Mouse (Mus musculus): Measurements from ENCODE around the gene Chit1. TPM values are rescaled to one million over a fixed set of nuclear protein-coding genes. Genes with fewer than 3 reads are reported as not detected.

Chit1 gene
- polyA plus RNA-seq, 1 experiment from 2014 or later = 0.15 TPM

DNA sequence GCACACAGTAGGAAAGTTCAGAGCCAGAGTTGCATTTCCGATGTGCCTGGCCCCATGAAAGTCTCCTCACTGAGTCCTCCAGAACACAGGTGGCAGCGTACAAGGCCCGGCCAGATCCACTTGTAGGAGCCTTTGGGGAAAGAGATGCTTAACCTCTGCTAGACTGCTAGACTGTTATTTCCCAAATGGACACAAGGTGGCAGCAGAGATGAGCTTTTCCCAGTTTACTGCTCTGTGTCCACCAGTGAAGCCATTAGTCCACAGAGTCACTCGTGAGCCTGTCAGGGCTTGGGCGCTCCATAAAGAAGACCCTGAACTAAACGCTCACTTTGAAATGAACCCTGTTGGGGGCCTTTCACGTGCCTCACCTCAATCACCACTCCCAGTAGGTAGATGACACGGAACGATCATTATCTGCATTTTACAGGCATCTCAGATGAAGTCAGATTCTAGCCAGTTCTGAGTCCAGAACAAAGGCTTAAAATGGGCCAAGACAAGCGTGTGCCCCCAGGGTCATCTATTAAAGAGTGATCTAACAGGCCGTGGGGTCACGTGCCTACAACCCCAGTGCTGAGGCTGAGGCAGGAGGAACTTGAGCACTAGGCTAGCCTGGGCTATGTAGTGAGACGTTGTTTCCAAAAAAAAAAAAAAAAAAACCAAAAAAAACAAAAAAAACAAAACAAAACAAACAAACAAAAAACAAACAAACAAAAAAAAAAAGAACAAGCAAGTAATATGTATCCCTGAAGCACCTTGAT is 40.8 kb downstream of the Chit1 start:
- ATAC-seq (ENCODE audit: insufficient read depth, low FRiP score, low TSS enrichment) = peak; percentile 78; the same call in 1 of the 2 replicates
- no peaks in the 10 kb centered on the region for H3K4me1 ChIP-seq (ENCODE audit: control insufficient read depth, insufficient read depth, low read length)
- no peak overlapping the region for H3K9ac ChIP-seq (ENCODE audit: low read length)
- peak; percentile 82 for DNase-seq (ENCODE audit: low spot score)
- no peaks in the 10 kb centered on the region for H3K27me3 ChIP-seq (ENCODE audit: control insufficient read depth, insufficient read depth, low read length)
- H3K9me3 ChIP-seq (ENCODE audit: control insufficient read depth, low read length) = no peaks in the 10 kb centered on the region
- no peaks in the 10 kb centered on the region for H3K36me3 ChIP-seq (ENCODE audit: control insufficient read depth, insufficient read depth, low read length)
- no peak overlapping the region for H3K4me2 ChIP-seq (ENCODE audit: low read depth)
- WGBS = 35% methylated on average over 13 of the region's 13 CpGs
- no peak overlapping the region for H3K4me3 ChIP-seq (ENCODE audit: low read depth, low read length)
- H3K27ac ChIP-seq (ENCODE audit: low read depth, low read length) = no peak overlapping the region

DNA sequence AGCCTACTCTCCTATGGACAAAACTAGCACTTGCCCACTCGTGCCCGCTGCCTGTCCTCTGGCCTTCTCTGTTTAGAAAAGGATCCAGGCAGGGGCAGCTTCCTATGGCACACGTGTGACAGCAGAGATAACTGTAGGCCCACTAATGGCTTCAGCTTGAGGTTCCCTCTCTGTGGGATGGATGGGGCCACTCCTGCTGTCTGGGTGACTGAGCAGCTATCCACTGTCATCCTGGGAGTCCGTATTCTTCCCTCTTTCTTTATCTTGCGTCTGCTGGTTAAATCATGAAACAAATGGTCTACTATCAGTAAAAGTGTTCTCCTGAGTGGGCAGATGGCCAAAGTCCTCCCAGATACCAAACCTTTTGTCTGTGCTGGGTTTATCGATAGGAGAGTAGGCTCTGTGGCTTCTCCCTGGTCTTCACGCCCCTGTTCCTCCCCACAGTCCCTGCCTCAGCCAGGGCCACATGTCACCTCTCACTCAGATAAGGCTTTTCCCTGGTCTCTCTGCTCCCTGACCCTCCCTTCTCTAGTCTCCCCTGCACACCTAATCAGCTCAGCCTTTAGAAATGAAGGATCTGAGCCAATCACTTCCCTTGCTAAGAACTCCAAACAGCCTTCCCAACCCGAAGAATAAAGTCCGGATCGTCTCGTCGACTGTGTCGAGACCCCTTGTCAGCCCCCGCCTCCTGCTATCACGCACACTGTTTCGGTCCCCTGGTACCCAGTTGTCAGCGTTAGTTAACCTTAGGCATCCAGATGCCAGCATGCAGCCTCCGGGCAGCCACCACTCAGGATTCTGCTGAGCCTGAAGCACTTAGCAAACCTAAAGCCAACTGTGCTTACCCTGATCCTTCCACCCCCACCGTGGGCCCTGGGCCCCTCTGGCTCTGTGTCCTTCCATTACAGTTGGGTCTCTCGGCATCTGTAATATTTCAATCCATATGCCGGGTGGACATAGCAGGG is 41.9 kb downstream of the Chit1 start:
- no peaks in the 10 kb centered on the region for H3K9me3 ChIP-seq (ENCODE audit: control insufficient read depth, low read length)
- H3K4me1 ChIP-seq (ENCODE audit: control insufficient read depth, insufficient read depth, low read length) = no peaks in the 10 kb centered on the region
- no peak overlapping the region for H3K4me2 ChIP-seq (ENCODE audit: low read depth)
- H3K27ac ChIP-seq (ENCODE audit: low read depth, low read length) = no peak overlapping the region
- H3K27me3 ChIP-seq (ENCODE audit: control insufficient read depth, insufficient read depth, low read length) = no peaks in the 10 kb centered on the region
- ATAC-seq (ENCODE audit: insufficient read depth, low FRiP score, low TSS enrichment) (no peak), DNase-seq (ENCODE audit: low spot score) (no peak)
- H3K4me3 ChIP-seq (ENCODE audit: low read depth, low read length) = no peak overlapping the region
- 81% methylated on average over 21 of the region's 21 CpGs for WGBS
- H3K9ac ChIP-seq (ENCODE audit: low read length) = no peak overlapping the region
- no peaks in the 10 kb centered on the region for H3K36me3 ChIP-seq (ENCODE audit: control insufficient read depth, insufficient read depth, low read length)

DNA sequence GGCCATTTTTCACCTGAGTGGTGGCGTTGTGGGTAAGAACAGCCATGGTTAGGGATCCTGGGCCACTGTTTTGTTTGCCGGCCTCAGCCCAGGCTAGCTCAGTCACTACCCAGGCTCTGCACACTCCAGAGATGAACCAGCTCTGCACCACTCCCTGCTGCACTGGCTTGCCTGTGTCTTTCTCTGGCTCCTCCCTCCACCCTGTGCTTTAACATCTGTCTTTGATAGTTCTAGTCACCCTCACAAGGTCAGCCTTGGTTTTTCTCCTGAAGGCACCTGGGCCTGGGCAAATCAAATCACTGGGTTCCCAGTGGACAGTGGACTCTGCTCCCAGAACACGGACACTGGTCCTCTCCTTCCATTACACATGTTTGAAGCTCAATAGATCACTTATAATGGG is 43.1 kb downstream of the Chit1 start:
- no peaks in the 10 kb centered on the region for H3K36me3 ChIP-seq (ENCODE audit: control insufficient read depth, insufficient read depth, low read length)
- no peak for ATAC-seq (ENCODE audit: insufficient read depth, low FRiP score, low TSS enrichment)
- H3K4me2 ChIP-seq (ENCODE audit: low read depth) = no peak overlapping the region
- 90% methylated on average over 3 of the region's 3 CpGs for WGBS
- H3K27ac ChIP-seq (ENCODE audit: low read depth, low read length) = no peak overlapping the region
- H3K4me3 ChIP-seq (ENCODE audit: low read depth, low read length) = no peak overlapping the region
- H3K27me3 ChIP-seq (ENCODE audit: control insufficient read depth, insufficient read depth, low read length) = no peaks in the 10 kb centered on the region
- no peak for DNase-seq (ENCODE audit: low spot score)
- no peaks in the 10 kb centered on the region for H3K9me3 ChIP-seq (ENCODE audit: control insufficient read depth, low read length)
- H3K9ac ChIP-seq (ENCODE audit: low read length) = no peak overlapping the region
- H3K4me1 ChIP-seq (ENCODE audit: control insufficient read depth, insufficient read depth, low read length) = no peaks in the 10 kb centered on the region

DNA sequence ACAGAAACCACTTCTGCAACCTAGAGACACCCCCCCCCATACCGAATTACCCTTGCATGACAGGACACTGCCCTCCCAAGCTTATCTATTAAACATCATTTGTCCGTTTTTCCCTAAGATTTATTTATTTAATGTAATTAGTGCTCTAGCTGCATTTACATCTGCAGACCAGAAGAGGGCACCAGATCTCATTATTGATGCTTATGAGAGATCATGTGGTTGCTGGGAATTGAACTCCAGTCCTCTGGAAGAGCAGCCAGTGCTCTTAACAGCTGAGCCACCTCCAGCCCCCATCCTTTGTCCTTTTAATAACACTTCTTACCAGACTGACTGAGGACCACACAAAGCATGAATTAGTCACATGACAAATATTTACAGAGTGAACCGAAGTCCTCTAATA is 43.6 kb downstream of the Chit1 start:
- H3K9me3 ChIP-seq (ENCODE audit: control insufficient read depth, low read length) = no peaks in the 10 kb centered on the region
- H3K4me1 ChIP-seq (ENCODE audit: control insufficient read depth, insufficient read depth, low read length) = no peaks in the 10 kb centered on the region
- no peak overlapping the region for H3K27ac ChIP-seq (ENCODE audit: low read depth, low read length)
- H3K4me3 ChIP-seq (ENCODE audit: low read depth, low read length) = no peak overlapping the region
- DNase-seq (ENCODE audit: low spot score) = no peak
- no peak overlapping the region for H3K4me2 ChIP-seq (ENCODE audit: low read depth)
- no peaks in the 10 kb centered on the region for H3K36me3 ChIP-seq (ENCODE audit: control insufficient read depth, insufficient read depth, low read length)
- 54% methylated on average over 3 of the region's 3 CpGs for WGBS
- H3K27me3 ChIP-seq (ENCODE audit: control insufficient read depth, insufficient read depth, low read length) = no peaks in the 10 kb centered on the region
- H3K9ac ChIP-seq (ENCODE audit: low read length) = no peak overlapping the region
- ATAC-seq (ENCODE audit: insufficient read depth, low FRiP score, low TSS enrichment) = no peak

DNA sequence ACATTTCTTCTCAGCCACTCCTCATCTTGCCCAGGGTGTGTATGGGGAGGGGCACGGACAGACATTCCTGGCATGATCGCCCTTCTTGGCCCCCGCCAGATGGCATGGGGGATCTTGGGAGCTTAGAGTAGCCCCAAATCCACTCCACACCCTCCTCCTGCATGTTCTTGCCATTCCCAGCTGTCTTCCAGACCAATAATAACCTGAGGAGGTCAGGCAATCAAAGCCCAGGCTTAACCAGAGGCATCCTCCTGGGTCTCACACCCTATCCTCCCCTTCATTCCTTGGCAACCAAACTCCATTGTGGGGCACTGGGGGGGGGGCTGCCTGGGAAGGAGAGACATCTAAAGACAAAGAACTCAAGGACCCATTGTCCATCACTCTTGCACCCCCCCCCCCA is 49.4 kb downstream of the Chit1 start:
- DNase-seq (ENCODE audit: low spot score) = no peak
- Histone ChIP-seq H3K9ac (ENCODE audit: low read length) (no peak overlapping the region), H3K4me1 (ENCODE audit: control insufficient read depth, insufficient read depth, low read length) (no peaks in the 10 kb centered on the region), H3K9me3 (ENCODE audit: control insufficient read depth, low read length) (no peaks in the 10 kb centered on the region), H3K4me2 (ENCODE audit: low read depth) (no peak overlapping the region), H3K27me3 (ENCODE audit: control insufficient read depth, insufficient read depth, low read length) (no peaks in the 10 kb centered on the region), H3K36me3 (ENCODE audit: control insufficient read depth, insufficient read depth, low read length) (no peaks in the 10 kb centered on the region), H3K4me3 (ENCODE audit: low read depth, low read length) (no peak overlapping the region), H3K27ac (ENCODE audit: low read depth, low read length) (no peak overlapping the region)
- WGBS = 89% methylated on average over 3 of the region's 3 CpGs
- no peak for ATAC-seq (ENCODE audit: insufficient read depth, low FRiP score, low TSS enrichment)

DNA sequence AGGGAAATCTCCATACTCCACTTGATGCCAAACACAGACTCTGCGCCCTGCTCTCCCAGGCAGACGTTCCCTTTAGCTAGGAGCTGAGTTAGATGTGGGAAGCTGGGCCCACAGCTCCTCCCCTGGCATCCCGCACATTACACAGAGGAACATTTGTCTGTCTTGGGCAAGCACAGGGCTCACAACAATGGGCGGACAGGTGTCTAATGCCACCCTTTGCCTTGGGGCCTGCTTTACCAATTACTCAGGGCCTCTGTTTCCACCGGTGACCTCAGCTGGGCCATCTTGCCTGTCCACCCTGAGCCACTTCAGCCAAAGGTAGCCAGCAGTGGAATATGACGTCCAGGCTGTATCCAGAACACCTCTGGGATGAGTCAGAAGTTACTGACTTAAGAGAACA is 50.4 kb downstream of the Chit1 start:
- no peak overlapping the region for H3K4me2 ChIP-seq (ENCODE audit: low read depth)
- no peaks in the 10 kb centered on the region for H3K9me3 ChIP-seq (ENCODE audit: control insufficient read depth, low read length)
- WGBS = 82% methylated on average over 6 of the region's 6 CpGs
- no peaks in the 10 kb centered on the region for H3K36me3 ChIP-seq (ENCODE audit: control insufficient read depth, insufficient read depth, low read length)
- DNase-seq (ENCODE audit: low spot score) = no peak
- H3K9ac ChIP-seq (ENCODE audit: low read length) = no peak overlapping the region
- no peak overlapping the region for H3K4me3 ChIP-seq (ENCODE audit: low read depth, low read length)
- no peaks in the 10 kb centered on the region for H3K27me3 ChIP-seq (ENCODE audit: control insufficient read depth, insufficient read depth, low read length)
- no peak overlapping the region for H3K27ac ChIP-seq (ENCODE audit: low read depth, low read length)
- ATAC-seq (ENCODE audit: insufficient read depth, low FRiP score, low TSS enrichment) = no peak
- no peaks in the 10 kb centered on the region for H3K4me1 ChIP-seq (ENCODE audit: control insufficient read depth, insufficient read depth, low read length)

DNA sequence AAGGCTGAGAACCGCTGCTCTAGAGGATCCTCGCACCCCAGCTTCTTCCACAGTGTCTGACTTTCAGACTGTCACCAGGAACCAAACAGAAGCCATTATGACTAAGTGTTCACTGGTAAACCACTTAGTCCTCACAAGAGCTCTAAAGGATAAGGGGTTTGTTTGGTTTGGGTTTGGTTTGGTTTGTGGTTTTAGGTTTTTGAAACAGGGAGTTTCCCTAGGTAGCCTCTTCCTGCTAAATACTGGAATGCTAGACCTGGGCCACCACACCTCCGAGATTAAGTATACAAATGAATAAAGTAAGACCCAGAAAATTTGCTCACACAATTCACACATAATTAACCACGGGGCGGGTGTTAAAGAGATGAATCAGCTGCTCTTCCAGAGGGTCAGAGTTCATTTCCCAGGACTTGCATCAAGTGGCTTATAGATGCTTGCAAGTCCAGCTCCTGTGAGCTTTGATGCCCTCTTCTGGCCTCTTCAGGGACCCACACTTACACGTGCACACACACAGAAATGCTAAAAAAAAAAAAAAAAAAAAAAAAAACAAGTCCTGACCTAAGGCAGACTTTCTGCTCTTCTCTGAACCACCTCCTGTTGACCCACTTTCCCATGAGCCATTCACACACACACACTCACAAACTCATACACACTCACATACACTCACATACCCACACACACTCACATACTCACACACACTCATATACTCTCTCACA is 51.6 kb downstream of the Chit1 start:
- Histone ChIP-seq H3K9me3 (ENCODE audit: control insufficient read depth, low read length) (no peaks in the 10 kb centered on the region), H3K36me3 (ENCODE audit: control insufficient read depth, insufficient read depth, low read length) (no peaks in the 10 kb centered on the region), H3K4me2 (ENCODE audit: low read depth) (no peak overlapping the region), H3K9ac (ENCODE audit: low read length) (no peak overlapping the region), H3K27me3 (ENCODE audit: control insufficient read depth, insufficient read depth, low read length) (no peaks in the 10 kb centered on the region), H3K4me3 (ENCODE audit: low read depth, low read length) (no peak overlapping the region), H3K4me1 (ENCODE audit: control insufficient read depth, insufficient read depth, low read length) (no peaks in the 10 kb centered on the region), H3K27ac (ENCODE audit: low read depth, low read length) (no peak overlapping the region)
- no peak for DNase-seq (ENCODE audit: low spot score)
- 83% methylated on average over 6 of the region's 6 CpGs for WGBS
- ATAC-seq (ENCODE audit: insufficient read depth, low FRiP score, low TSS enrichment) = no peak

DNA sequence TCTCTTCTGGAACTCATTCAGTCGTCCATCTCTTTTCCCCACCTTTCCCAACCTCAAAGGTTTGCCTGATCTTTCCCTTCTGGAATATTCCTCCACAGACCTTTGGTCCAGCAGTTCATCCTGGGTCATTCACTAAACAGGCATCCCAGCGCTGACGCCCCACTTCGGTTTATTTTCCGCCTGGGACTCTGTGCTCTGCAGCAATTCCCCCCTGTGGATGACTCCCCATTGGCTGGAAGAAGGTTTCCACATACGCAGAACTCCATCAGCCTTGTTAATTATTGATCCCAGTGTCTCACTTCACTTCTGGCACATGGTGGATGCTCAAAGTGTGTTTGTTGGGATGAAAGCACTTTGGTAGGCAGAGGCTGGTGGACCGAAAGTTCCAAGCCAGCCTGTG is 52.4 kb downstream of the Chit1 start:
- Histone ChIP-seq H3K36me3 (ENCODE audit: control insufficient read depth, insufficient read depth, low read length) (no peaks in the 10 kb centered on the region), H3K4me1 (ENCODE audit: control insufficient read depth, insufficient read depth, low read length) (no peaks in the 10 kb centered on the region), H3K4me2 (ENCODE audit: low read depth) (no peak overlapping the region), H3K27ac (ENCODE audit: low read depth, low read length) (no peak overlapping the region), H3K4me3 (ENCODE audit: low read depth, low read length) (no peak overlapping the region), H3K9me3 (ENCODE audit: control insufficient read depth, low read length) (no peaks in the 10 kb centered on the region), H3K27me3 (ENCODE audit: control insufficient read depth, insufficient read depth, low read length) (no peaks in the 10 kb centered on the region), H3K9ac (ENCODE audit: low read length) (no peak overlapping the region)
- ATAC-seq (ENCODE audit: insufficient read depth, low FRiP score, low TSS enrichment) (no peak), DNase-seq (ENCODE audit: low spot score) (no peak)
- 89% methylated on average over 7 of the region's 7 CpGs for WGBS
